Mouse (Mus musculus) CH12.LX (cell line): ENCODE data around the gene Map2k5. TPM values are rescaled to one million over a fixed set of nuclear protein-coding genes. Genes with fewer than 3 reads are reported as not detected.

Experiments used
- DNase-seq: peaks from one replicate; pipeline ENCODE4 v3.0.0-alpha.2; 2013; ENCODE audit errors: extremely low read depth
- H3K27ac ChIP-seq: 2 replicates; pipeline ENCODE4 v1.5.1; 2012; ENCODE audit warnings: low read depth, mild to moderate bottlenecking, control low read depth, moderate library complexity; ENCODE audit not compliant: insufficient read depth
- H3K27me3 ChIP-seq: replicated peaks from 2 replicates; pipeline ENCODE3; 2012; ENCODE audit warnings: inconsistent platforms
- H3K36me3 ChIP-seq, 2 experiments: replicated peaks in 1 of 2; 2 replicates each; pipeline versions ENCODE3 to v1.6.1; 2012; ENCODE audit warnings: inconsistent platforms in 1 of 2, low read length in 1 of 2, mild to moderate bottlenecking in 1 of 2, mixed read lengths in 1 of 2, moderate library complexity in 1 of 2; ENCODE audit not compliant: control insufficient read depth in 1 of 2, insufficient read depth in 1 of 2
- H3K4me1 ChIP-seq, 2 experiments: 2 replicates each; pipeline ENCODE4 v1.6.1; 2012; ENCODE audit warnings: inconsistent platforms in 1 of 2, moderate library complexity in 1 of 2; ENCODE audit not compliant: insufficient read depth in 2 of 2, control insufficient read depth in 1 of 2
- H3K4me2 ChIP-seq: 2 replicates; pipeline ENCODE4 v1.6.1; 2012; ENCODE audit warnings: low read depth, mild to moderate bottlenecking, control low read depth; ENCODE audit not compliant: poor library complexity, insufficient read depth, severe bottlenecking
- H3K4me3 ChIP-seq, 3 experiments: fragments of 150-350 bp in 1 of 3; sonication (generic) in 1 of 3; replicated peaks in 1 of 3; 2 replicates each; pipeline versions ENCODE3 to v1.5.1; 2011 to 2012; ENCODE audit warnings: low read depth in 2 of 3, low read length in 2 of 3, mild to moderate bottlenecking in 2 of 3, moderate library complexity in 2 of 3, control low read depth in 1 of 3, improper control_type of control experiment in 1 of 3, inconsistent platforms in 1 of 3, mixed read lengths in 1 of 3; ENCODE audit not compliant: poor library complexity in 1 of 3
- H3K79me2 ChIP-seq: replicated peaks from 2 replicates; pipeline ENCODE4 v1.6.1; 2012; ENCODE audit warnings: mild to moderate bottlenecking, moderate library complexity; ENCODE audit not compliant: control insufficient read depth, poor library complexity, insufficient read depth, severe bottlenecking; ENCODE audit errors: extremely low read depth
- H3K9ac ChIP-seq: 2 replicates; pipeline ENCODE4 v1.6.1; 2012; ENCODE audit warnings: low read depth, mild to moderate bottlenecking, control low read depth, moderate library complexity; ENCODE audit not compliant: insufficient read depth
- H3K9me3 ChIP-seq: replicated peaks from 2 replicates; pipeline ENCODE3; 2012; ENCODE audit warnings: low read length, inconsistent platforms, mixed read lengths
- BHLHE40 ChIP-seq: IDR thresholded peaks from 2 replicates; pipeline ENCODE4 v1.6.1; 2011; ENCODE audit warnings: mild to moderate bottlenecking, low read depth, low read length, improper control_type of control experiment
- CTCF ChIP-seq, 2 experiments: IDR thresholded peaks in 1 of 2; conservative IDR thresholded peaks in 1 of 2; 2 replicates each; pipeline ENCODE4 v1.5.1; 2011 to 2012; ENCODE audit warnings: low read depth in 2 of 2, low read length in 2 of 2, improper control_type of control experiment in 1 of 2, inconsistent platforms in 1 of 2, mild to moderate bottlenecking in 1 of 2, moderate library complexity in 1 of 2
- E2F4 ChIP-seq: IDR thresholded peaks from 2 replicates; pipeline ENCODE4 v1.6.1; 2011; ENCODE audit warnings: low read depth, low read length, improper control_type of control experiment; ENCODE audit not compliant: insufficient replicate concordance
- ELF1 ChIP-seq: IDR thresholded peaks from 2 replicates; pipeline ENCODE4 v1.6.1; 2014; ENCODE audit warnings: low read depth, mild to moderate bottlenecking, inconsistent platforms, low read length, improper control_type of control experiment
- JUN ChIP-seq: IDR thresholded peaks from 2 replicates; pipeline ENCODE4 v1.6.1; 2011; ENCODE audit warnings: low read depth, mild to moderate bottlenecking, low read length, improper control_type of control experiment, moderate library complexity; ENCODE audit not compliant: insufficient read depth
- JUND ChIP-seq: conservative IDR thresholded peaks from 2 replicates; pipeline ENCODE4 v1.6.1; 2011; ENCODE audit warnings: low read depth, low read length, improper control_type of control experiment
- KAT2A ChIP-seq: IDR thresholded peaks from 2 replicates; pipeline ENCODE4 v1.6.1; 2012; ENCODE audit warnings: low read length, improper control_type of control experiment, inconsistent platforms; ENCODE audit not compliant: insufficient replicate concordance
- MAFK ChIP-seq: IDR thresholded peaks from 2 replicates; pipeline ENCODE4 v1.6.1; 2011; ENCODE audit warnings: low read length, improper control_type of control experiment; ENCODE audit not compliant: insufficient replicate concordance
- POLR2AphosphoS2 ChIP-seq: IDR thresholded peaks from 2 replicates; pipeline ENCODE4 v1.6.1; 2011; ENCODE audit warnings: low read depth, low read length, improper control_type of control experiment
- TCF12 ChIP-seq: IDR thresholded peaks from 2 replicates; pipeline ENCODE4 v1.6.1; 2014; ENCODE audit warnings: low read depth, mild to moderate bottlenecking, inconsistent platforms, low read length, improper control_type of control experiment
- UBTF ChIP-seq: IDR thresholded peaks from 2 replicates; pipeline ENCODE4 v1.6.1; 2012; ENCODE audit warnings: low read depth, mild to moderate bottlenecking, inconsistent platforms, low read length, improper control_type of control experiment, moderate library complexity
- USF1 ChIP-seq: IDR thresholded peaks from 2 replicates; pipeline ENCODE4 v1.6.1; 2014; ENCODE audit warnings: low read depth, mild to moderate bottlenecking, inconsistent platforms, low read length, improper control_type of control experiment
- ZNF384 ChIP-seq: IDR thresholded peaks from 2 replicates; pipeline ENCODE4 v1.6.1; 2012; ENCODE audit warnings: low read depth, low read length, improper control_type of control experiment, inconsistent platforms
- dilution Hi-C: fragments of 300-500 bp; cut with MboI; formaldehyde crosslinking; loops from 2 replicates; pipeline ENCODE4 v1.14.3; 2020; ENCODE audit warnings: low sequenced_read_pairs; ENCODE audit not compliant: extremely low pct_unique_long_range_greater_than_20kb, extremely low pct_ligation_motif_present
- in situ Hi-C: fragments of 300-500 bp; cut with MboI; formaldehyde crosslinking; loops from 3 replicates; pipeline ENCODE4 v1.14.3; 2019; ENCODE audit warnings: low sequenced_read_pairs, low pct_ligation_motif_present, low pct_unique_long_range_greater_than_20kb, mixed read lengths
- polyA plus RNA-seq: library from polyadenylated mRNA; unstranded; fragments of >175 nt; gene quantifications from 2 replicates; pipeline ENCODE4 v1.2.1, GENCODE M21; 2012; ENCODE audit warnings: low read depth; ENCODE audit not compliant: insufficient read length
- total RNA-seq, 2 experiments: library from RNA; depleted of rRNA; stranded (reverse); fragments of 300-350 nt in 1 of 2; fragments of >200 nt in 1 of 2; gene quantifications; 2 replicates each; pipeline ENCODE4 v1.2.3; 2012 to 2014

The Map2k5 gene
- total and polyA plus RNA-seq, 3 experiments = 10.8 to 22.6 (median 11.2) TPM

GRCm38 (mm10) chr9:63269839-63270238 lies 107.9 kb downstream of the Map2k5 start:
- Histone ChIP-seq H3K36me3 (peaks cover 5 to 51% of the 10 kb centered on the region in 2 experiments), H3K9me3 (no peaks in the 10 kb centered on the region), H3K4me2 (no peak overlapping the region), H3K27ac (no peak overlapping the region), H3K4me1 (peaks cover 0 to 3% of the 10 kb centered on the region in 2 experiments; a peak in 1 of 4 replicates), H3K9ac (no peak overlapping the region), H3K79me2 (no peaks in the 10 kb centered on the region), H3K27me3 (no peaks in the 10 kb centered on the region), H3K4me3 (no peak overlapping the region)
- TF ChIP-seq UBTF (no peak), POLR2AphosphoS2 (no peak), ZNF384 (no peak), JUN (no peak), TCF12 (no peak)
- no peak for DNase-seq
- dilution Hi-C loops (no loop called here), in situ Hi-C loops (no loop called here)

DNA sequence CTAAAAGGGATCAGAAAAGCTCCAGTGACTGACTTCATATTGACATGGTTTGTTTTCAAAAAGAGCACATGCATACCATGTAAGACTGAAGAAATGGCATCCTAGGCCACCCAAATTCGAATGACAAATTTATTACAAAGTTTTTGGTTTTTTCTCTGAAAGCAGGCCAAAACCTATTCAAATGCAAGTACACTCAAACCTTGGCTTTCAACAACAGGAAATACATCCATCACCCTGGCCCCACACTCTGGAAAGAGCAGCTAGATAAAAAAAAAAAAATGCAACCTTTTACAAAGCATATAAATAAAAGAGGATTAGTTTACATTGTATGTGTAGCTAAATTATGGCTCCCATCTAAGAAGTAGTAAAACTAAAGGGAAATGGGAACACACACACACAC lies 114.5 kb downstream of the Map2k5 start:
- Histone ChIP-seq H3K79me2 (no peaks in the 10 kb centered on the region), H3K4me3 (no peak overlapping the region), H3K27me3 (no peaks in the 10 kb centered on the region), H3K9ac (no peak overlapping the region), H3K4me2 (no peak overlapping the region), H3K4me1 (peaks cover 0 to 17% of the 10 kb centered on the region in 2 experiments; a peak in 2 of 4 replicates), H3K9me3 (no peaks in the 10 kb centered on the region), H3K27ac (no peak overlapping the region), H3K36me3 (peaks cover 0 to 51% of the 10 kb centered on the region in 2 experiments)
- in situ Hi-C loops (no loop called here), dilution Hi-C loops (no loop called here)
- no peak for DNase-seq
- TF ChIP-seq BHLHE40 (no peak), JUN (no peak), CTCF (conservative IDR thresholded peaks at IDR 0.05 in 1 of 2, IDR thresholded peaks at IDR 0.05 in 1 of 2; ENCODE audit: low read depth in 2 of 2, low read length in 2 of 2) (no peak), E2F4 (no peak)

GRCm38 (mm10) chr9:63258768-63259167 lies 118.9 kb downstream of the Map2k5 start:
- Histone ChIP-seq H3K27ac (no peak overlapping the region), H3K36me3 (peaks cover 6 to 69% of the 10 kb centered on the region in 2 experiments), H3K79me2 (no peaks in the 10 kb centered on the region), H3K9ac (no peak overlapping the region), H3K27me3 (no peaks in the 10 kb centered on the region), H3K4me2 (no peak overlapping the region), H3K4me3 (no peak overlapping the region), H3K9me3 (no peaks in the 10 kb centered on the region), H3K4me1 (peaks cover 0 to 4% of the 10 kb centered on the region in 2 experiments; a peak in 2 of 4 replicates)
- dilution Hi-C loops = no loop called here
- no peak for TF ChIP-seq KAT2A
- TF ChIP-seq MAFK = no peak
- no peak for TF ChIP-seq CTCF (conservative IDR thresholded peaks at IDR 0.05 in 1 of 2, IDR thresholded peaks at IDR 0.05 in 1 of 2; ENCODE audit: low read depth in 2 of 2, low read length in 2 of 2)
- no peak for TF ChIP-seq JUND
- TF ChIP-seq ZNF384 = no peak
- no peak for TF ChIP-seq USF1
- TF ChIP-seq ELF1 = no peak
- no peak for TF ChIP-seq JUN
- in situ Hi-C loops = no loop called here
- no peak for DNase-seq
